Mouse (Mus musculus) midbrain, postnatal 0 days (tissue): ENCODE measurements around the gene Myo5a. TPM values are rescaled to one million over a fixed set of nuclear protein-coding genes. Genes with fewer than 3 reads are reported as not detected.

Source experiments
- ATAC-seq: fragments of 200-750 bp; cut with Nextera tagmentation; 2 replicates; pipeline ENCODE4 v1.8.0; 2017; ENCODE audit warnings: moderate number of reproducible peaks, mild to moderate bottlenecking, moderate TSS enrichment, moderate library complexity; ENCODE audit not compliant: low FRiP score
- DNase-seq: peaks from one replicate; pipeline ENCODE4 v3.0.0-alpha.2; 2015; ENCODE audit warnings: low spot score
- H3K27ac ChIP-seq: fragments of 300-500 bp; sonication (generic); 2 replicates; pipeline ENCODE4 v1.5.1; 2014; ENCODE audit warnings: low read depth, mild to moderate bottlenecking, low read length, mixed read lengths
- H3K27me3 ChIP-seq: fragments of 300-500 bp; sonication (generic); 2 replicates; pipeline ENCODE4 v1.6.1; 2014; ENCODE audit warnings: low read length, control low read depth, mixed read lengths; ENCODE audit not compliant: insufficient read depth
- H3K36me3 ChIP-seq: fragments of 300-500 bp; sonication (generic); 2 replicates; pipeline ENCODE4 v1.6.1; 2014; ENCODE audit warnings: low read length, control low read depth, mixed read lengths; ENCODE audit not compliant: insufficient read depth
- H3K4me1 ChIP-seq: fragments of 300-500 bp; sonication (generic); 2 replicates; pipeline ENCODE4 v1.6.1; 2014; ENCODE audit warnings: mild to moderate bottlenecking, control low read depth, antibody characterized with exemption, low read length, mixed read lengths; ENCODE audit not compliant: insufficient read depth
- H3K4me2 ChIP-seq: fragments of 300-500 bp; sonication (generic); 2 replicates; pipeline ENCODE4 v1.6.1; 2014; ENCODE audit warnings: low read depth, mild to moderate bottlenecking, low read length, mixed read lengths; ENCODE audit not compliant: poor library complexity, severe bottlenecking
- H3K4me3 ChIP-seq: fragments of 300-500 bp; sonication (generic); 2 replicates; pipeline ENCODE4 v1.5.1; 2014; ENCODE audit warnings: low read depth, mild to moderate bottlenecking, low read length, moderate library complexity
- H3K9ac ChIP-seq: fragments of 300-500 bp; sonication (generic); replicated peaks from 2 replicates; pipeline ENCODE4 v1.6.1; 2014; ENCODE audit warnings: mild to moderate bottlenecking, low read length, moderate library complexity, mixed read lengths; ENCODE audit not compliant: poor library complexity, severe bottlenecking
- H3K9me3 ChIP-seq: fragments of 300-500 bp; sonication (generic); 2 replicates; pipeline ENCODE4 v1.6.1; 2016; ENCODE audit warnings: low read length, control low read depth
- CTCF ChIP-seq: IDR thresholded peaks from 2 replicates; pipeline ENCODE4 v1.5.1; 2016; ENCODE audit warnings: antibody characterized with exemption, mild to moderate bottlenecking
- WGBS: fragments of 180-500 bp; shearing (Covaris S2); extraction: QIAGEN DNeasy Blood & Tissue Kit; methylation state at CpG from one replicate; pipeline ENCODE4 v1.1.7; 2014; 5-methylcytosine and 5-hydroxymethylcytosine counted together
- polyA plus RNA-seq: library from polyadenylated mRNA; unstranded; fragments of >200 nt; fragmentation: Nextera tagmentation; extraction: Ambion mirVana; gene quantifications from 2 replicates; pipeline ENCODE4 v1.2.1, GENCODE M21; 2015
- total RNA-seq: library from RNA; depleted of rRNA; stranded (reverse); fragments of >200 nt; gene quantifications from 2 replicates; pipeline ENCODE4 v1.2.3, GENCODE M21; 2014

The Myo5a gene
- total and polyA plus RNA-seq, 2 experiments from 2014 or later = 37.8 to 125 TPM

DNA sequence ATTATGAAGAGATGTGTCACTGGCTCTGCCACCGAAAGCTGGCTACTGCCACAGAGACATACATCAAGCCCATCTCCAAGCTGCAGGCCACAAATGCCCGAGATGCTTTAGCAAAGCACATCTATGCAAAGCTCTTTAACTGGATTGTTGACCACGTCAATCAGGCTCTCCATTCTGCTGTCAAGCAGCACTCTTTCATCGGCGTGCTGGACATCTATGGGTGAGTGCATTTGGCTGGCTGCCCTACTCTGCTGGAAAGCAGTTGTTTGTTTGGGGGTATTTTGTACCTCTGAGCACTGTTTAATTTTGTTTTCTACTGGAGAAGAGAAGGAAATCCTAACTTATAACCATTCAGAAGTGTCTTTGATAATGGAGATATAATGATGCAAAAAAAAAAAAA, 76.1 kb downstream of the Myo5a start:
- H3K36me3 ChIP-seq = peaks cover 21% of the 10 kb centered on the region
- H3K4me3 ChIP-seq = no peak overlapping the region
- no peaks in the 10 kb centered on the region for H3K27me3 ChIP-seq
- no peaks in the 10 kb centered on the region for H3K9me3 ChIP-seq
- DNase-seq (peak; percentile 2), ATAC-seq (no peak)
- TF ChIP-seq CTCF = no peak
- no peak overlapping the region for H3K9ac ChIP-seq
- H3K4me2 ChIP-seq = no peak overlapping the region
- H3K4me1 ChIP-seq = no peaks in the 10 kb centered on the region
- no peak overlapping the region for H3K27ac ChIP-seq
- WGBS = 25% methylated on average over 5 of the region's 5 CpGs

DNA sequence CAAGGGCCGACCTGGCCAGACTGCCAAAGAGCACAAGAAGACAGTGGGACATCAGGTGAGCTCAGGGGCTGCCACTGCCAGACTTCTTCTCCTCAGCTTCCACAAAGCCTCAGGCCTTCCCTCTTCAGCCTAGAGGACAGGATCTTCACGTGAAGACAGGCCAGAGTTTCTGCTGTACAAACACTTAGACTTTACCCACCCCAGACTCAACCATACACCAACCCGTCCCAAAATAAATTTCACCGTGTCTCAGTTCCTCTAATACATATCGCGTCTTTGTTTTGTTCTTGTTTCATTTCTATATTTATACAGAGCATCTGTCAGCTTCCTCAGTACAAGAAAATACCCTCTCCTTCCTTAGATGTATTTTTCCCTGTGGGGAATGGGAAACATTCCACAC, 89.7 kb downstream of the Myo5a start:
- DNase-seq = no peak
- H3K4me1 ChIP-seq = no peaks in the 10 kb centered on the region
- H3K27me3 ChIP-seq = no peaks in the 10 kb centered on the region
- H3K9ac ChIP-seq = no peak overlapping the region
- peaks cover 47% of the 10 kb centered on the region for H3K36me3 ChIP-seq
- H3K4me2 ChIP-seq = no peak overlapping the region
- no peaks in the 10 kb centered on the region for H3K9me3 ChIP-seq
- ATAC-seq = no peak
- WGBS = 83% methylated on average over 6 of the region's 6 CpGs
- H3K27ac ChIP-seq = no peak overlapping the region
- no peak overlapping the region for H3K4me3 ChIP-seq
- no peak for TF ChIP-seq CTCF

DNA sequence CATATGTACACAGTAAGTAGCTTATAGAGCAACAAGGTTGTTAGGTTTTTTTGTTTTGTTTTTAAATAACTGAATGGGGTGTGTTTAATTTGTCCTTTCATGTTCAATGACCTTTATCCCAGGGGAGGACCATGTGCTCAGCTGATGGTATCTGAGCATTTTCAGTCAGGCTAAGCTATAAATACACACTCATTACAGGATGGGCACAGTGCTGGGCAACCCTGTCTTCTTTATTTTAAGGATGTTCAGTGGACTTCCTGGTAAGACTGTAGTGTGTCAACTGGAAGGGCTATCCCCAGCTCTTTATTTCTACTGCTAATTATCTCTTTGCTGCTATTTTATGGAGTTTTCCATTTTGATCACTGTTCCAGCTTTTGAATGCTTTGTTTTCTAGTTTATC, 92.8 kb downstream of the Myo5a start:
- H3K4me3 ChIP-seq = no peak overlapping the region
- H3K36me3 ChIP-seq = peaks cover 40% of the 10 kb centered on the region
- no peak overlapping the region for H3K27ac ChIP-seq
- H3K4me1 ChIP-seq = no peaks in the 10 kb centered on the region
- no peak for TF ChIP-seq CTCF
- H3K4me2 ChIP-seq = no peak overlapping the region
- no peaks in the 10 kb centered on the region for H3K27me3 ChIP-seq
- no peak overlapping the region for H3K9ac ChIP-seq
- ATAC-seq (no peak), DNase-seq (no peak)
- no peaks in the 10 kb centered on the region for H3K9me3 ChIP-seq

DNA sequence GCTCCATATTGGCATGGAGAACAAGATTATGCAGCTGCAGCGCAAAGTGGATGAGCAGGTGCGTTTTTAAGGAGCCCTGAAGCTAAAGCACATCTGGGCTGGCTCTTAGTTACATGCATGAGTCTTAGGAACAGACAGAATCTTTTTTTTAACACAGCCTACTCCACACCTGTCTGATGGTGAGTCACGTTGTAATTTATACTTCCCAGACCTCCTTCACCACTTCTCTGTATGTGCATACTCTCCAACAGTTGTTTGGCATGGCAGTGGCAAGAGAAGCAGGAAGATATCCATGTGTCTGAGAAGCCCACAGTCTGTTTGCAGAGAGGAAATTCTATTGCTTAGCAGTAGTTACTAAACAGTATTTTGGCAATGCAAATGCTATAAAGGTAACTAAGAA, 100.9 kb downstream of the Myo5a start:
- H3K9me3 ChIP-seq = no peaks in the 10 kb centered on the region
- DNase-seq = no peak

DNA sequence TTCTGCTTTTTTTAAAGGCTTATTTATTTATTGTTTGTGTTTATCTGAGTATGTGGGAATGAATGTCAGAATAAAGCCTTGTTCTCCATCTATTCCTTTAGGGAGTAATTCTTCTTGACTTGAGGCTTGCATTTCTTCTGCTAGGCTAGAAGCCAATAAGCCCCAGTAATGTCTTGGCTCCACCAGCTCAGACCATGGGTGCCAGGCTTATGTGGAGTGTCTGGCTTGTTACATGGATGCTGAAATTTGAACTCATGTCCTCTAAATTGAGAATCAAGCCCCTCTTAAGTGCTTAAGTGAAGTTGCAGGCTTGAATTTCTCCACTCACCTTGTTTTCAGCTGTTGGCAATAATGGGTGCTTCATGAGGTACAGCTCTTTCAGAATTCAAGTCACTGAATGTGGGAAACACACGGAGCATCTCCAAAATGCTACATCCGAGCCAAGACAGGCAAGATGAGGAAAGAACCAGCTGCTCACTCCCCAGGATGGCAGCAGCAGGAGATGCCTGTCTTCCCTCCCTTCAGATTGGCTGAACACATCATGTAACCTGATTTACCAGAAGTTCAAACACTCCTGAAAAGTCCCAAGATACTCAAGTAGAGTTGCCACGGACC, 116.9 kb downstream of the Myo5a start:
- H3K27me3 ChIP-seq = no peaks in the 10 kb centered on the region
- H3K9ac ChIP-seq = no peak overlapping the region; the same call in 1 of the 2 replicates
- ATAC-seq (no peak), DNase-seq (no peak)
- no peaks in the 10 kb centered on the region for H3K4me1 ChIP-seq
- no peak overlapping the region for H3K4me2 ChIP-seq
- H3K36me3 ChIP-seq = peaks cover 35% of the 10 kb centered on the region
- no peaks in the 10 kb centered on the region for H3K9me3 ChIP-seq
- TF ChIP-seq CTCF = no peak
- whole genome bisulfite sequencing = 84% methylated on average over 3 of the region's 3 CpGs
- no peak overlapping the region for H3K27ac ChIP-seq
- no peak overlapping the region for H3K4me3 ChIP-seq

More for the DNA sequence above, 100.9 kb downstream of the Myo5a start:
- Histone ChIP-seq H3K4me3 (no peak overlapping the region), H3K36me3 (peaks cover 43% of the 10 kb centered on the region), H3K4me1 (no peaks in the 10 kb centered on the region), H3K9ac (no peak overlapping the region), H3K27me3 (no peaks in the 10 kb centered on the region), H3K27ac (no peak overlapping the region), H3K4me2 (no peak overlapping the region)
- ATAC-seq = no peak
- WGBS = 89% methylated on average over 3 of the region's 3 CpGs
- no peak for TF ChIP-seq CTCF

DNA sequence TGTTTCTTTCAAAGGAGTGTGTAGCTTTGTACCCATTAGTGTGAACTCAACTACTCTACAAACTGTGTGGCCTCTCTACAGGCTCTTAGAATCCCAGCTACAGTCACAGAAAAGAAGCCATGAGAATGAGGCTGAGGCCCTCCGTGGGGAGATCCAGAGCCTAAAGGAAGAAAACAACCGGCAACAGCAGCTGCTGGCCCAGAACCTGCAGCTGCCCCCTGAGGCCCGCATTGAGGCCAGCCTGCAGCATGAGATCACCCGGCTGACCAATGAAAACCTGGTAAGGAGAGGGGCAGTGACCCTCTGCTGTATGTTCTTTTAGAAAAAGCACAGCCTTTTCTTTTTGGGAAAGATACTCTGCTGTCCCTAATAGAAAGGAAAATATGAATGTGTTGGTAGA, 123.0 kb downstream of the Myo5a start:
- TF ChIP-seq CTCF = no peak

More for the DNA sequence above, 123.0 kb downstream of the Myo5a start:
- Histone ChIP-seq H3K27ac (no peak overlapping the region), H3K4me3 (no peak overlapping the region), H3K27me3 (no peaks in the 10 kb centered on the region), H3K9me3 (no peaks in the 10 kb centered on the region), H3K4me1 (no peaks in the 10 kb centered on the region), H3K9ac (no peak overlapping the region), H3K4me2 (no peak overlapping the region), H3K36me3 (peaks cover 22% of the 10 kb centered on the region)
- WGBS = 28% methylated on average over 4 of the region's 4 CpGs
- ATAC-seq (no peak), DNase-seq (no peak)
